Comparison of ENCODE assay signal across 8 mouse cellular contexts in genomic region chr9:59655958-59656634, GRCm38 (mm10). TPM values are rescaled to one million over a fixed set of nuclear protein-coding genes. Genes with fewer than 3 reads are reported as not detected.
DNase-seq lines count a peak whose midpoint lies in the region; ATAC-seq lines count a peak whose summit lies in the region.

Gene Pkm (plus strand): TSS chr9:59656368.

- peak within 1 kb of the TSS; percentile 78 for H3K4me3 ChIP-seq in hindbrain, embryonic 11.5 days (ENCODE audit: low read depth, low read length)

- peak within 1 kb of the TSS; percentile 94 for H3K9ac ChIP-seq in hindbrain, embryonic 11.5 days (ENCODE audit: low read depth, low read length)

- WGBS in hindbrain, embryonic 11.5 days = under 1% methylated on average over 45 of the region's 46 CpGs

- H3K27me3 ChIP-seq in hindbrain, embryonic 11.5 days (ENCODE audit: control insufficient read depth, insufficient read depth, low read length) = no peaks in the 10 kb centered on the region

- peaks cover 3% of the 10 kb centered on the region; the same call in 1 of the 2 replicates for H3K36me3 ChIP-seq in hindbrain, embryonic 11.5 days (ENCODE audit: control insufficient read depth, insufficient read depth, low read length)

- peaks cover 12% of the 10 kb centered on the region for H3K4me1 ChIP-seq in hindbrain, embryonic 11.5 days (replicated peaks; ENCODE audit: control insufficient read depth, insufficient read depth, low read length)

- peak; percentile 98 for DNase-seq in Muller cell, postnatal 12 days (ENCODE audit: inconsistent ontology term)
- peak; percentile 98 for DNase-seq in cerebellum, adult 9-11 months
- peak; percentile 95 to 99 for DNase-seq in frontal cortex, adult 2 months (ENCODE audit: extremely low spot score in 1 of 2, low spot score in 1 of 2)
- peak; percentile 97 for DNase-seq in hindbrain, embryonic 11.5 days (ENCODE audit: low spot score)
- peak; percentile 95 for DNase-seq in layer of hippocampus, postnatal 10 days (ENCODE audit: low spot score in 2 of 2)
- peak; percentile 97 for DNase-seq in lung, postnatal 10 days
- peak; percentile 94 for DNase-seq in ovary, postnatal 36 days (ENCODE audit: low spot score)
- peak; percentile 98 for DNase-seq in thymus, postnatal 25 days

- ATAC-seq in hindbrain, embryonic 11.5 days (ENCODE audit: low FRiP score) = peak; percentile 94

- peak within 1 kb of the TSS; percentile 97 for H3K27ac ChIP-seq in hindbrain, embryonic 11.5 days (ENCODE audit: low read depth, low read length)

- H3K9me3 ChIP-seq in hindbrain, embryonic 11.5 days (ENCODE audit: control insufficient read depth, low read length) = no peaks in the 10 kb centered on the region

- H3K4me2 ChIP-seq in hindbrain, embryonic 11.5 days (replicated peaks; ENCODE audit: low read depth, low read length) = peak within 1 kb of the TSS; percentile 73

RNA-seq across cellular contexts. Expression of gene Pkm, which starts in this region (rescaled TPM):
- polyA plus RNA-seq in frontal cortex, adult 2 months (2012; rRNA removed) = 1,290 and 1,497 TPM in 2 replicates
- polyA plus RNA-seq in hindbrain, embryonic 11.5 days (2014; fragmentation: Nextera tagmentation; extraction: Ambion mirVana) = 1,589 and 1,915 TPM in 2 replicates
- total RNA-seq in layer of hippocampus, postnatal 10 days (2021) = 100 to 1,000 TPM; 761 to 808 TPM

Comparison
In these comparisons a context has a peak if more than half of its experiments do, and no peak if none do; other contexts are left out.
1. Peak in every context shown above with its lines: DNase-seq, ATAC-seq, H3K4me3 ChIP-seq and H3K27ac ChIP-seq.